Mouse (Mus musculus) A20 (cell line): ENCODE data around the gene Gas7.

ENCODE experiments used
- DNase-seq: peaks from one replicate; pipeline ENCODE4 v3.0.0-alpha.2; 2011; ENCODE audit warnings: low read depth, low spot score

Gas7 gene

GRCm38 (mm10) chr11:67570947-67571346 is 115.7 kb downstream of the Gas7 start:
- DNase-seq, result peak; percentile 54

DNA sequence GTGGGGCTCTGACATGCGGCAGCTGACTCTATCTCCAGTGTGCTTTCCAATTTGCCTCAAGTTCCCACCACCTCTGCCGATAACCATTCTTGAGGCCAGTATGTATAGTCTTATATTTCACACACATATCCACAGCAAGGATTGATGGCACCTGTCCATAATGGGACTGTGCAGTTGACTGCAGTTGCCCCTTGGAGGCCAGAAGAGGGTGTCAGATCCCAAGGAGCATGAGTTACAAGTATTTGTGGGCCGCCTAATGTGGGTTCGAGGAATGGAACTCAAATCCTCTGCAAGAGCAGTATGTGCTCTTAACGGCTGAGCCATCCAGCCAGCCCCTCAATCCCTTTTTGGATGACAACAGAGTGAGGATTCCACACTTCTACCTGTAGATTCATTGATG is 119.1 kb downstream of the Gas7 start:
- DNase-seq, result no peak

DNA sequence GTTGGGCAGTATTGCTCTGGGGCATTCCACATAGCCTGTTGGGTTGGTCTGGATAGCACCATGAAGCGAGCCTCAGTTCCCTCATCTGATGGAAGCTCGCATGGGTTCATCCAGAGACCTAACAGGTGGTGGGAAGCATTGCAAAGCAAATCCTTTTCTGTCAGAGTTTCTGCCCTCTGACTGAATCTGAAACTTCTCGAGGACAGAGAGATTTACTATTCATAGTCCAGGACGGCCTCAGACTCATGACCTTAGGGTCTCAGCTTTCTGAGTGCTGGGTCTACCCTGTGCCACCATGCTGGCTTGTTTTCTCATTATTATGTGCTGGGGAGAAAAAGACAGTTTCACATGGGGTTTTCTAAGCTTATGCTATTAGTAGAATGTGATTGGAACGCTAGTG is 122.2 kb downstream of the Gas7 start:
- DNase-seq, result no peak

GRCm38 (mm10) chr11:67577994-67578393 is 122.8 kb downstream of the Gas7 start:
- no peak for DNase-seq

GRCm38 (mm10) chr11:67579136-67579535 is 123.9 kb downstream of the Gas7 start:
- no peak for DNase-seq

GRCm38 (mm10) chr11:67581549-67581948 is 126.3 kb downstream of the Gas7 start:
- DNase-seq, result no peak

DNA sequence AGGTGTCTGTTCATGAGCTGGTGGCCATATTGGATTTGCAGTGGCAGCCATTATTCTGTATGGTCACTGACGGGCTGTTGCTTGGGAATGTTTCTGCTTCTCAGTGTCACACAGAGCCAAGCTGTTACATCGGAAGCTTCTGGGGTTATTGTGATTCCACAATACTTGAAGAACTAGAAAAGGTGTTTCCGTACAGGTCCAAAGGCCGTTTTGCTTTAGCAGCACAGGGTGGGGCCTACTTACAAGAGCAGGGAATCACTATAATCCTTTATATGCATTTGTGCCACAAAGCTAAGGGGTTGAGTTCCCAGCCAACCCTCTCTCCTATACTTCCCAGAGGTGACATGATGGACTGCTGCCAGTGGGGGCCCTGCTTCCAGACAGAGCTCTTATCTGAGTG is 127.3 kb downstream of the Gas7 start:
- no peak for DNase-seq

DNA sequence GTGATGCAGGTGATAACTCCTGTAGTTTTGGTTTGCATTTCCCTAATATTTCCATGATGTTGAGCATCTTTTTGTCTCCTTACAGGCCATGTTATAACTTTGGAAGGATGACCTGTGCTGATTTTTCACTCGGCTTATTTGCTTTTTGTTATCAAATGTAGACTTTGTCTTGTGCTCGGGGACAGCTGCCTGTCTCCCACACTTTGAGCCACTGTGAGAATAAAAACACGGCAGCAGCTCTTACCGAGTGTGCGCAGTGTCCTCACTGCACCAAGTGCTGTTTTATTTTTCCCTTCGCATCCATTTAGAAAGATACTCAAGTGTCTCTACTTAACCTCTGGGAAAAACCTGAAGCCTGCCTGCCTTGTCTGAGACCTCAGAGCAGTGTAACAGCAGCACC is 129.8 kb downstream of the Gas7 start:
- DNase-seq, result no peak

DNA sequence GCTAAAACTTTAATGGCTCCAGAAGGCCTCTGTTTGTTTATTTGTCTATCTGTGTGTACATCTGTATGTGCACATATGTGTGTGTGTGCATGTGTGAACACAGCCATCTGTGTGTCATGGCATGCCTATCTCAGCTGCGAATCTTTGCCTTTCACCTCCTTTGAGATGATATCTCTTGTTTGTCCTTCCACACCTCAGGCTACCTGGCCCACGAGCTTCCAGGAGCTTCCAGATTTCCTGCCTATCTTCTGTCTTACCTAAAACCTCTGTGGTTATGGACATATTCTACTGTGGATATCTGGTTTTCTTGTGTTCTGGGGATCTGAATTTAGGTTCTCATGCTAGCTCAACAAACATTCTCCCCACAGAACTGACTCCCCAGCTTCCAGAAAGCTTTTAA is 130.4 kb downstream of the Gas7 start:
- DNase-seq, result no peak

- DNase-seq, result no peak
These were observed 131.2 kb downstream of the Gas7 start for GRCm38 (mm10) chr11:67586231-67586994.

GRCm38 (mm10) chr11:67588196-67588827 is 133.1 kb downstream of the Gas7 start:
- DNase-seq, result no peak

DNA sequence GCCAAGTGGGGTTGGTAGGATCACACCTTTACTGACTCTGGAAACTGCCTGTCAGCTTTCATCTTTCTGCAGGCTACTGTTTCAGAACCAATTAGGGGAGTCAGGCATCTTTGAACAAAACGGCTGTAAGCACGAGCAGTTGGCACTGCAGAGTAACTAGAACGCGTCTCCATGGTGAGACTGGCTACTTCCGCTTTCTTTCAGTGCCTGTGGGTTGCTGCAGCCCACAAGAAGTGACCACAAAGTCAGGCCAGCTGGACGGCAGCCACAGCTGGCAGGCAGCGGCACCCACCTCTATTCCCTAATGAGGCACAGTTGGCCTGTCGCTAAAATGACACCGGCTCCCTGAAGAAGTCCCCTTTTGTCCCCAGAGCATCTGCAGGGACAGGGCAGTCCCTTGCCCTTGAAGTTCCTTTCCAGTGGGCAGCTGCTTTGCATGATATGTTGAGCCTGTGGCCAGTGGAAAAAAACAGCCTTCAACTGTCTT is 133.6 kb downstream of the Gas7 start:
- peak; percentile 92 for DNase-seq

DNA sequence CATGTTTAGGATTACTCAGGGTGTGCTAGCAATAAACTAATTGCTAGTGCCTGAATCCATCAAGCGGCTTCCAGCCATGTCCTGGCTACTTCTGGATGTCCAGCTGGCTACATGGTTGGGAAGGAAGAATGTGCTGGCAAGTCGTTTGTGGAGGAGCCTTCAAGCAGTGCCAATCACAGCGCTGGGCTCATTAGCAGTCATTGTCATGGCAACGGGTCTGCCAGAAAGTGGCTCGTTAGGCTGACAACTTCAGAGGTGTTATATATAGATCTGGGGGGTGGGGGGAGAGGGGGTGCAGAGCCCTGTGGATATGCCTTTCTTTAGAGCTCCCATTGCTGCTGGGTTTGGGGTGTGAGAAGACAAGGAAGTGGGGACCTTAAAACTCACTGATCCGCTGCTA is 141.0 kb downstream of the Gas7 start:
- no peak for DNase-seq

GRCm38 (mm10) chr11:67596856-67597255 is 141.6 kb downstream of the Gas7 start:
- DNase-seq, result no peak

DNA sequence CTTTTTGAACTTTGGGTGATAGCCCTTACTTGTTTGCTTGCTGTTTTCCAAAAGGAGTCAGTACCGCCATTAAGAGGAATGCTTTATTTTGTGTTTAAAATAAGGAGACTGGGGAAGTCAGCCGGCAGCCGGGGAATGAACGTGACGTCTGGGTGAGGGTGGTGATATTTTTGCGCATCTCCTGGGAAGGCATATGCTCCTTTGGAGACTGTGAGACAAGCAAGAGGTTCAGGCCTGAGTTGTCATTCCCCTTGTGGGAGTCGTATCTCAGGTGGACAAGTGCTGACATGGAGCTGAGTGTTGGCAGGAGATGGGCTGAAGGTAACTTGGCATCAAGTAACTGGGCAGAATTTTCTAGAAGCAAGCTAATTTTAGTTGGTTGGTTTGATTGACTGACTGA is 142.2 kb downstream of the Gas7 start:
- no peak for DNase-seq

- DNase-seq, result no peak
These were observed 143.9 kb downstream of the Gas7 start for GRCm38 (mm10) chr11:67599141-67599540.

- DNase-seq, result no peak
These were observed 145.6 kb downstream of the Gas7 start for GRCm38 (mm10) chr11:67600710-67601430.

GRCm38 (mm10) chr11:67602711-67603369 is 147.6 kb downstream of the Gas7 start:
- no peak for DNase-seq

- DNase-seq, result peak; percentile 23
These were observed 149.2 kb downstream of the Gas7 start for GRCm38 (mm10) chr11:67604481-67604880.

DNA sequence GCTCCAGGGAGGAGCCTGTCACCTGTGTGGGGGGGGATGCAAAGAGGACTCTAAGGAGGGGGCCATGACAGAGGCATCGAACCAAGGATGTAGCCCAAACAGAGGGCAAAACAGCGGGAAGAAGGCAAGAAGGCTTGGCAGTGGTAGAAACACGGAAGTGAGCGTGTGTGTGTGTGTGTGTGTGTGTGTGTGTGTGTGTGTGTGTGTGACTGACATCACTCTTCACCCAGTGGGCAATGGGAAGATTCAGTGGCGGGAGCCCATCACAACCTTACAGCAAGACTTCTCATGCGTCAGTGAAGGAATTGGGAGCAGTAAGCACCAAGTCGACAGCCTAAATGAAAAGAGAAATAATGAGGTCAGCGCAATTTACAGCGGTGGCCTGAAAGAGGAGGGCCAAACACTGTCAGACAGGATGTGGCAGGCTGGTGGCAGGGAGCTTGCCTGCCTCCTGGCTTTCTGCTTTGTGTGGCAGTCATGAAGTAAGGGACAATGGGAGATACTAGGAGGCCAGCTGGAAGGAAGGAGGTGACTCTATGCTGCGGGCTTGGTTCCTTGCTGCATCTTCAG is 153.0 kb downstream of the Gas7 start:
- no peak for DNase-seq

- DNase-seq, result no peak
These were observed 157.1 kb downstream of the Gas7 start for GRCm38 (mm10) chr11:67612158-67612839.
